Mouse (Mus musculus) MN1 (cell line): Measurements from ENCODE around the gene B3glct.

Experiments used
- DNase-seq: peaks from one replicate; pipeline ENCODE4 v3.0.0-alpha.2; 2016; ENCODE audit warnings: low spot score

Gene B3glct

GRCm38 (mm10) chr5:149663417-149663816 is 14.6 kb upstream of the B3glct start:
- no peak for DNase-seq

- DNase-seq: no peak
Observed at GRCm38 (mm10) chr5:149677196-149677595, 834 bp upstream of the B3glct start.

- no peak for DNase-seq
Observed at GRCm38 (mm10) chr5:149678990-149679348, 939 bp downstream of the B3glct start.

GRCm38 (mm10) chr5:149679362-149679761 is 1.3 kb downstream of the B3glct start:
- DNase-seq: no peak

- DNase-seq: no peak
Observed at GRCm38 (mm10) chr5:149679886-149680285, 1.9 kb downstream of the B3glct start.

- no peak for DNase-seq
Observed at GRCm38 (mm10) chr5:149680946-149681345, 2.9 kb downstream of the B3glct start.

GRCm38 (mm10) chr5:149689860-149690259 is 11.8 kb downstream of the B3glct start:
- no peak for DNase-seq

GRCm38 (mm10) chr5:149692548-149692947 is 14.5 kb downstream of the B3glct start:
- no peak for DNase-seq

- DNase-seq: no peak
Observed at GRCm38 (mm10) chr5:149693200-149693599, 15.2 kb downstream of the B3glct start.

- no peak for DNase-seq
Observed at GRCm38 (mm10) chr5:149693968-149694367, 15.9 kb downstream of the B3glct start.

GRCm38 (mm10) chr5:149695077-149695750 is 17.2 kb downstream of the B3glct start:
- DNase-seq: no peak

- no peak for DNase-seq
Observed at GRCm38 (mm10) chr5:149702770-149703169, 24.7 kb downstream of the B3glct start.

- DNase-seq: no peak
Observed at GRCm38 (mm10) chr5:149711545-149711944, 33.5 kb downstream of the B3glct start.

GRCm38 (mm10) chr5:149713170-149713774 is 35.2 kb downstream of the B3glct start:
- DNase-seq: peak; percentile 22

- no peak for DNase-seq
Observed at GRCm38 (mm10) chr5:149713834-149714233, 35.8 kb downstream of the B3glct start.

- no peak for DNase-seq
Observed at GRCm38 (mm10) chr5:149715571-149716328, 37.7 kb downstream of the B3glct start.

GRCm38 (mm10) chr5:149716329-149716690 is 38.3 kb downstream of the B3glct start:
- DNase-seq: no peak

- no peak for DNase-seq
Observed at GRCm38 (mm10) chr5:149731776-149732175, 53.7 kb downstream of the B3glct start.

- no peak for DNase-seq
Observed at GRCm38 (mm10) chr5:149737210-149737609, 59.2 kb downstream of the B3glct start.

- DNase-seq: no peak
Observed at GRCm38 (mm10) chr5:149740145-149740544, 62.1 kb downstream of the B3glct start.

- no peak for DNase-seq
Observed at GRCm38 (mm10) chr5:149740703-149741102, 62.7 kb downstream of the B3glct start.

GRCm38 (mm10) chr5:149742286-149742685 is 64.3 kb downstream of the B3glct start:
- no peak for DNase-seq

- DNase-seq: no peak
Observed at GRCm38 (mm10) chr5:149745079-149745478, 67.0 kb downstream of the B3glct start.
